Mouse (Mus musculus) olfactory bulb, adult 2 months (tissue): ENCODE data around the gene Nanos1.

Source experiments
- CTCF ChIP-seq: fragments of 200-500 bp; IDR thresholded peaks from 2 replicates; pipeline ENCODE4 v1.5.1; 2012; ENCODE audit warnings: low read depth, mild to moderate bottlenecking, low read length, moderate library complexity; ENCODE audit not compliant: insufficient read depth
- POLR2A ChIP-seq: fragments of 200-500 bp; IDR thresholded peaks from 2 replicates; pipeline ENCODE4 v1.6.1; 2012; ENCODE audit warnings: mild to moderate bottlenecking, low read depth, low read length, moderate library complexity; ENCODE audit not compliant: insufficient read depth

DNA sequence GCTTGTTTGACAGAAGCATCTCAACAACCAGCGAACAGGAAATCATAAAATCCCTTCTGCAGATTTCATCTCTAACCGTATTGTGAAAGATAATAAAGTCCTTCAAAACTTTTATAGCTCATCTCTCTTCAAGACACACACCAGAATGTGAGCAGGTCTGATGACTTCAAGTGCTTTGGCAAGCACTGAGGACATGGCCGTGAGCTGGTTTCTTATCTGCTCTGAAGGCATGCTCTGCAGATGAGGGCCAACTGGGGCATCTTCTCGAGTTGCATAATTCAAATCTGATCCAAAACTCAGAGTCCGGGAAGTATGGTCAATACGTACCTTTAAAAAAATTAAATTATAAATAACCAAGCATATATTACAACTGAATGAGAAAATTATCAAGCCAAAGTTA is 17.6 kb downstream of the Nanos1 start:
- TF ChIP-seq CTCF (no peak), POLR2A (no peak)
